Mouse (Mus musculus): ENCODE results near the gene Dstn. TPM values are rescaled to one million over a fixed set of nuclear protein-coding genes. Genes with fewer than 3 reads are reported as not detected.

The Dstn gene
- polyA plus RNA-seq, 1 experiment from 2014 or later, result 332 TPM

DNA sequence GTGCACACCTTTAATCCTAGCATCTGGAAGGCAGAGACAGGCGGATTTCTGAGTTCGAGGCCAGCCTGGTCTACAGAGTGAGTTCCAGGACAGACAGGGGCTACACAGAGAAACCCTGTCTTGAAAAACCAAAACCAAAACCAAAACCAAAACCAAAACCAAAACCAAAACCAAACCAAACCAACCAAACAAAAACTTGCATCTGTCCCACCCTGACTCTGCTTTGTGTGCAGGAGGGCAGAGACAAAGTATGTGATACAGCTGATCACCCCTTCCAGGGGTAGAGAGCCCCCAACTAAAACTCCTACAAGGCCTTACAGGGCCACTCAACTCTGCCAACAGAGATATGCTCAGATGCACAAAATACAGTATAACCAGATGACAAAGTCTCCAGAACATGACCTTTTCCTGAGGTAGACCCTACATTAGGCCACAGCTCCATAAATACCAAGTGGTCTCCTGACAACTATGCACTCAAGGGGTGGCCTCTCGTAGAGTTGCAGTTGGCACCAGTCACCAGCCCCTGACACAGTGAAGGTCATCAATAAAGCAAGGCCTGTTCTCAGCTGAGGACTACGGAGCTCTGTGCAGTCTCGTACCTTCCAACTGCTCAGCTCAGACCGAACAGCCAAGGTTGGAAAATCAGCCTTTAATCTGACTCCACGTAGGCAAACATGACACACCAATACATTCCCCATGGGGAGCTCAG is 77.0 kb downstream of the Dstn start:
- Histone ChIP-seq H3K36me3 (peaks cover 11% of the 10 kb centered on the region), H3K4me1 (no peaks in the 10 kb centered on the region), H3K9me3 (no peaks in the 10 kb centered on the region), H3K9ac (no peak overlapping the region), H3K4me3 (no peak overlapping the region), H3K27me3 (no peaks in the 10 kb centered on the region), H3K4me2 (replicated peaks) (no peak overlapping the region), H3K27ac (no peak overlapping the region)
- no peak for ATAC-seq (ENCODE audit: insufficient number of reproducible peaks, insufficient read depth, low FRiP score, low TSS enrichment)
- WGBS, result 89% methylated on average over 7 of the region's 7 CpGs

Other genes with a start within 250 kb of the Dstn start
- gene Bfsp1, start 52.1 kb upstream of the Dstn start, polyA plus RNA-seq (2016; fragmentation: Nextera tagmentation; extraction: Ambion mirVana), result 2.1 and 2.5 TPM in 2 replicates
- 96.1 and 102 TPM in 2 replicates for gene Rrbp1, start 95.9 kb downstream of the Dstn start, polyA plus RNA-seq (2016; fragmentation: Nextera tagmentation; extraction: Ambion mirVana)
- not detected in 2 replicates for gene Banf2, start 117.7 kb downstream of the Dstn start, polyA plus RNA-seq (2016; fragmentation: Nextera tagmentation; extraction: Ambion mirVana)